In the genomic region with DNA sequence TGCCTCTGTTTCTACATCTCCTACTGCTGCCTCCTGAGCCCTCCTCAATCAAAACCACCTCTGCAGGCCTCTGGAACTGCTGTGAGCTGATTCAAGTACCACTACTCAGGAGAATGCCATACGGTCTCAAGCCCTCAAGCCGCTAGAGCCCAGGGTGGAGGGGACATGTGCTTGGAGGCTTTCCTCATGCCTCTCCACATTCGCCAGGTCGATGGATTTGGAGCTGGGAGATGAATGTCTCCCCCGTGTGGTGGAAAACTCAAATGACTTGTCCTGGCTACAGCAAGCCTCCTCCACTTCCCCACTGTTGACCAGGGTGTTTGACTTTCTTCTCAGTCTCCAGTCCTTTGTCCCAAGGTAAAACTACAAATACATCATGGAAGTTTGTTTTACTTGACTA, we compare ENCODE assay signal across 9 mouse cellular contexts. TPM values are rescaled to one million over a fixed set of nuclear protein-coding genes. Genes with fewer than 3 reads are reported as not detected.
DNase-seq lines count a peak whose midpoint lies in the region; ATAC-seq and TF ChIP-seq lines count a peak whose summit lies in the region.
"Had no signal": no experiment of that assay in that cellular context is flagged by ENCODE, and none has a peak within 500 bp of the region (broad histone marks: within the 10 kb centered on the region; RNA-seq: fewer than 3 reads in every experiment).

No protein-coding gene starts in this region.

- no peak overlapping the region for H3K9ac ChIP-seq in heart, adult 2 months (ENCODE audit: low read depth, low read length)
- no peak overlapping the region for H3K9ac ChIP-seq in heart, embryonic 11.5 days (ENCODE audit: low read depth, low read length)
- H3K9ac ChIP-seq in forebrain, embryonic 11.5 days (ENCODE audit: low read length) = no peak overlapping the region
- H3K9ac ChIP-seq: limb, embryonic 13.5 days had no signal

- DNase-seq in heart, adult 2 months = no peak
- DNase-seq in 416B (ENCODE audit: low read depth) (peak; percentile 78), R1 (ENCODE audit: low read depth, low spot score) (peak; percentile 77)
- peak; percentile 67 for DNase-seq in forebrain, embryonic 11.5 days (ENCODE audit: low spot score)
- DNase-seq in layer of hippocampus, adult 18-20 months (ENCODE audit: low spot score in 2 of 2) = peak; percentile 18 to 69
- peak; percentile 68 for DNase-seq in mesoderm, embryonic 11.5 days (ENCODE audit: low read depth, low spot score)
- DNase-seq in thymus, postnatal 4 days = peak; percentile 62

- no peaks in the 10 kb centered on the region for H3K79me2 ChIP-seq in heart, adult 2 months (replicated peaks; ENCODE audit: control insufficient read depth, insufficient read depth, low read length)

- H3K27me3 ChIP-seq in heart, adult 2 months (ENCODE audit: control insufficient read depth, insufficient read depth, low read length) = no peaks in the 10 kb centered on the region
- H3K27me3 ChIP-seq in heart, embryonic 11.5 days (ENCODE audit: control insufficient read depth, insufficient read depth, low read length) = no peaks in the 10 kb centered on the region
- H3K27me3 ChIP-seq in forebrain, embryonic 11.5 days (ENCODE audit: control insufficient read depth, insufficient read depth, low read length) = no peaks in the 10 kb centered on the region
- H3K27me3 ChIP-seq: limb, embryonic 13.5 days had no signal

- no peak overlapping the region for H3K4me3 ChIP-seq in heart, adult 2 months
- H3K4me3 ChIP-seq in heart, embryonic 11.5 days (ENCODE audit: low read depth, low read length) = no peak overlapping the region
- H3K4me3 ChIP-seq in forebrain, embryonic 11.5 days (ENCODE audit: low read depth, low read length) = no peak overlapping the region
- H3K4me3 ChIP-seq: limb, embryonic 13.5 days had no signal

- no peak for TF ChIP-seq POLR2A in heart, adult 2 months (IDR thresholded peaks at IDR 0.05; ENCODE audit: insufficient read depth, low read depth, low read length)

- H3K4me2 ChIP-seq in heart, embryonic 11.5 days = no peak overlapping the region
- H3K4me2 ChIP-seq in forebrain, embryonic 11.5 days (ENCODE audit: low read depth, low read length, severe bottlenecking) = no peak overlapping the region
- H3K4me2 ChIP-seq: limb, embryonic 13.5 days had no signal

- peak; percentile 73 for TF ChIP-seq CTCF in heart, adult 2 months (IDR thresholded peaks at IDR 0.05)

- no peak for TF ChIP-seq EP300 in heart, adult 2 months (IDR thresholded peaks at IDR 0.05; ENCODE audit: insufficient read depth, low read depth, low read length)

- H3K9me3 ChIP-seq in heart, embryonic 11.5 days (replicated peaks; ENCODE audit: control insufficient read depth, low read length) = no peaks in the 10 kb centered on the region
- H3K9me3 ChIP-seq in forebrain, embryonic 11.5 days (ENCODE audit: control insufficient read depth, low read length) = no peaks in the 10 kb centered on the region
- H3K9me3 ChIP-seq: limb, embryonic 13.5 days had no signal

- H3K36me3 ChIP-seq in heart, adult 2 months (ENCODE audit: control insufficient read depth, insufficient read depth, low read length) = no peaks in the 10 kb centered on the region
- H3K36me3 ChIP-seq in heart, embryonic 11.5 days (ENCODE audit: control insufficient read depth, insufficient read depth, low read length) = no peaks in the 10 kb centered on the region
- H3K36me3 ChIP-seq in forebrain, embryonic 11.5 days (ENCODE audit: control insufficient read depth, insufficient read depth, low read length) = no peaks in the 10 kb centered on the region
- H3K36me3 ChIP-seq: limb, embryonic 13.5 days had no signal

- intact Hi-C loops in heart, adult 2 months (cut with DNase I) = no loop called here

- no peaks in the 10 kb centered on the region for H3K4me1 ChIP-seq in heart, adult 2 months (ENCODE audit: control insufficient read depth, insufficient read depth, low read length)
- H3K4me1 ChIP-seq in heart, embryonic 11.5 days (ENCODE audit: control insufficient read depth, insufficient read depth, low read length) = no peaks in the 10 kb centered on the region
- H3K4me1 ChIP-seq in forebrain, embryonic 11.5 days (replicated peaks; ENCODE audit: control insufficient read depth, insufficient read depth, low read length) = no peaks in the 10 kb centered on the region
- H3K4me1 ChIP-seq: limb, embryonic 13.5 days had no signal

- ATAC-seq in heart, embryonic 11.5 days (replicated peaks; ENCODE audit: insufficient number of reproducible peaks, low FRiP score, low TSS enrichment) = no peak
- no peak for ATAC-seq in forebrain, embryonic 11.5 days (replicated peaks; ENCODE audit: low FRiP score)

- no peak overlapping the region for H3K27ac ChIP-seq in heart, adult 2 months
- no peak overlapping the region for H3K27ac ChIP-seq in heart, embryonic 11.5 days (ENCODE audit: low read depth, low read length)
- H3K27ac ChIP-seq in forebrain, embryonic 11.5 days (ENCODE audit: low read depth, low read length) = no peak overlapping the region
- H3K27ac ChIP-seq: limb, embryonic 13.5 days had no signal

- WGBS in heart, adult 2 months = 18% methylated on average over 5 of the region's 5 CpGs
- 14% methylated on average over 5 of the region's 5 CpGs for WGBS in heart, embryonic 11.5 days (ENCODE audit: insufficient replicate concordance)
- WGBS in forebrain, embryonic 11.5 days = 23% methylated on average over 5 of the region's 5 CpGs

RNA-seq across cellular contexts. Expression of a gene that starts 47.0 kb away (rescaled TPM):
- total RNA-seq in heart, adult 2 months (2021) = 1 to 10 TPM; 1.3 to 3.1 TPM
- 5.4 and 12.9 TPM in 2 replicates for polyA plus RNA-seq in heart, adult 2 months (2012; rRNA removed)
- polyA plus RNA-seq in heart, embryonic 11.5 days (2014; fragmentation: Nextera tagmentation; extraction: Ambion mirVana) = 0.79 and 1.4 TPM in 2 replicates
- 1.7 and 1.9 TPM in 2 replicates for polyA plus RNA-seq in forebrain, embryonic 11.5 days (2014; fragmentation: Nextera tagmentation; extraction: Ambion mirVana)
- 1 to 10 TPM; 1.2 to 1.7 TPM for total RNA-seq in layer of hippocampus, adult 18-20 months (2021)

Comparison
In these comparisons a context has a peak if more than half of its experiments do, and no peak if none do; other contexts are left out.
1. DNase-seq: peak in 416B (single experiment), R1 (single experiment), forebrain, embryonic 11.5 days (single experiment), layer of hippocampus, adult 18-20 months (2 of 2), mesoderm, embryonic 11.5 days (single experiment) and thymus, postnatal 4 days (single experiment); none in heart, adult 2 months (0 of 2).